Mouse (Mus musculus): ENCODE measurements around the gene Dmrta2.

Dmrta2 gene

GRCm38 (mm10) chr4:110021956-110022625 is 44.2 kb downstream of the Dmrta2 start:
- peak; percentile 90 to 92 for DNase-seq

GRCm38 (mm10) chr4:110028461-110029188 is 50.8 kb downstream of the Dmrta2 start:
- peak; percentile 28 to 45 for DNase-seq

GRCm38 (mm10) chr4:110029446-110029845 is 51.6 kb downstream of the Dmrta2 start:
- DNase-seq: no peak
